Mouse (Mus musculus): Measurements from ENCODE around the gene Cnn3.

- TF ChIP-seq CTCF (IDR thresholded peaks at IDR 0.05; ENCODE audit: borderline replicate concordance, extremely low read depth, insufficient read depth, insufficient read length) (no peak), POLR2A (IDR thresholded peaks at IDR 0.05; ENCODE audit: borderline replicate concordance, extremely low read depth, insufficient read depth, insufficient read length, poor library complexity, severe bottlenecking) (no peak)
Observed at GRCm38 (mm10) chr3:121435296-121435695, 9.0 kb downstream of the Cnn3 start.
